Mouse (Mus musculus): ENCODE measurements around the gene Lin7a.

DNA sequence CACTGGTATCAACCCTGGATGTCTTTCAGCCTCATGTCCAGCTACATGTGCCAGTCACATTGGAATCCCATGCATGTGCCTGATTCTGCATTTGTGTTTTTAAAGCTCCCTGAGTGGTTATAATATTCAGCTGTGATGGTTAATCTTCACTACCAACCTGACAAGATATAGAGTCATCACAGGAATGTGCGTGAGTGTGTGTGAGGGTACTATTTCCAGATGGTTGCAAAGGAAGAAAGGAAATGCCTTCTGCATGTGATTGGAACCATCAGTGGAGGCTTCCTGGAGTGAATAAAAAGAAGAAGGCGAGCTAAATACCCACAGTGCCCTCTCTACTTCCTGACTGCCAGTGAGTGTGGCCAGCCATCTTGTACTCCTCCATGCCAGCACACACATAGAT is 48.2 kb downstream of the Lin7a start:
- TF ChIP-seq CTCF (IDR thresholded peaks at IDR 0.05; ENCODE audit: control insufficient read depth, insufficient read depth, insufficient read length) = no peak
- no peak for TF ChIP-seq USF1 (IDR thresholded peaks at IDR 0.05; ENCODE audit: low read depth)
- TF ChIP-seq MYOD1 (IDR thresholded peaks at IDR 0.05; ENCODE audit: control insufficient read depth, insufficient read length, low read depth) = peak; percentile 48
- TF ChIP-seq MAX (IDR thresholded peaks at IDR 0.05) = no peak
- no peak for TF ChIP-seq MYOG (IDR thresholded peaks at IDR 0.05; ENCODE audit: control insufficient read depth, extremely low read depth, insufficient read length)
- no peak for TF ChIP-seq CEBPB (IDR thresholded peaks at IDR 0.05; ENCODE audit: low read depth)
- TF ChIP-seq FOSL1 (IDR thresholded peaks at IDR 0.05; ENCODE audit: insufficient read depth, low read length, poor library complexity, severe bottlenecking) = no peak

Data from C2C12 (cell line).